Mouse (Mus musculus) heart, adult 11 months (tissue): ENCODE results near the gene Olfr777.
"Not testable (repeated sequence)": the region's sequence is repeated elsewhere in the genome, so short reads cannot be mapped to it uniquely, and the experiment has no call there.

Experiments
- DNase-seq: peaks from one replicate; pipeline ENCODE4 v3.0.0; 2022

The Olfr777 gene

GRCm38 (mm10) chr10:129271081-129271535 is at the start of gene Olfr777:
Gene Olfr777 (minus strand): TSS chr10:129271485.
- DNase-seq = no peak

GRCm38 (mm10) chr10:129317817-129318216 is 46.5 kb upstream of the Olfr777 start, which contains the start of gene Olfr780:
Gene Olfr780 (plus strand): TSS chr10:129318117.
- DNase-seq = no peak

DNA sequence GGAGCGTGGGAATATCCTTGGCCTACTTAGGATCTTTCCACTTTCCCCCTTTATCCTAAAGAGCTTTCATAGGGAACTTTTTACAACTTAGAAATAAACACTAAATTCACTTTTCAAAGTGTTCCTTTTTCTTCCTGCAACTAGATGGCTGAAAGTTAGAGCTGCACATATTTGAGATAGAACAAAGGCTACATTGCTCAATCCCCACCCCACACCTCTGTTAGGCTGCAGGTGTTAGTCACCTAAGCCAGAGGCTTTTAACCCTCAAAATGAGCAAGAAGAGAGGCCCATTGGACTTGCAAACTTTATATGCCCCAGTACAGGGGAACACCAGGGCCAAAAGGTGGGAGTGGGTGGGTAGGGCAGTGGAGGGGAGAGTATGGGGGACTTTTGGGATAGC is 42.2 kb upstream of the Olfr777 start:
- not testable (repeated sequence) for DNase-seq

- not testable (repeated sequence) for DNase-seq
Observed at GRCm38 (mm10) chr10:129312973-129313372, 41.7 kb upstream of the Olfr777 start.

GRCm38 (mm10) chr10:129258827-129259226 is 12.5 kb downstream of the Olfr777 start, which contains the start of gene Olfr776:
Gene Olfr776 (plus strand): TSS chr10:129259127.
- DNase-seq = no peak

GRCm38 (mm10) chr10:129248112-129248511 is 23.2 kb downstream of the Olfr777 start, which contains the start of gene Olfr775:
Gene Olfr775 (plus strand): TSS chr10:129248412.
- no peak for DNase-seq

- DNase-seq = no peak
Observed at GRCm38 (mm10) chr10:129235904-129236303, 35.4 kb downstream of the Olfr777 start, which contains the start of gene Olfr774. Gene Olfr774 (plus strand): TSS chr10:129236204.

DNA sequence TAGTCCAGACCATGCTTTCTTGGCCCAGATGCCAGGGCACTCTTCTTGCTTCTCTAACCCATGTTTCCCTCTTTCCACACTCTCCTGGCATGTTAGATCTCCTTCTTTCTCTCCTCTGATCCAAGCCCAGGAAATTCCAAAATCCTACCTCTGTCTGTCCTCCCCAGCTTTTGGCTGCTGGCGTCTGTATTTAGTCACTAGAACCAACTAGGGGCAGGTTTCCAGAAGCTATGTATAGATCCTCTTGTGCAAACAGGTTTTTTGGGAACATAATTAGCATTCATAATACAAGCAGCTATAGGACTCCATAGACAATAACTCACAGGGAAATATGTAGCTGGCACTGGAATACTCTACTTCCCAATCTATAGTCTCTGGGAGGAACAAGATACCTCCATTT is 40.5 kb downstream of the Olfr777 start:
- no peak for DNase-seq
